Mouse (Mus musculus) hindbrain, embryonic 11.5 days (tissue): ENCODE measurements around the gene Ryr1. TPM values are rescaled to one million over a fixed set of nuclear protein-coding genes. Genes with fewer than 3 reads are reported as not detected.

Source experiments
- ATAC-seq: fragments of 200-750 bp; cut with Nextera tagmentation; 2 replicates; pipeline ENCODE4 v1.8.0; 2017; ENCODE audit warnings: mild to moderate bottlenecking, moderate TSS enrichment, moderate library complexity; ENCODE audit not compliant: low FRiP score
- DNase-seq: peaks from one replicate; pipeline ENCODE4 v3.0.0-alpha.2; 2015; ENCODE audit warnings: low spot score
- H3K27ac ChIP-seq: fragments of 300-500 bp; sonication (generic); 2 replicates; pipeline ENCODE4 v1.5.1; 2014; ENCODE audit warnings: mild to moderate bottlenecking, low read depth, low read length
- H3K27me3 ChIP-seq: fragments of 300-500 bp; sonication (generic); 2 replicates; pipeline ENCODE4 v1.6.1; 2014; ENCODE audit warnings: mild to moderate bottlenecking, low read length, moderate library complexity, mixed read lengths; ENCODE audit not compliant: control insufficient read depth, insufficient read depth
- H3K36me3 ChIP-seq: fragments of 300-500 bp; sonication (generic); 2 replicates; pipeline ENCODE4 v1.6.1; 2014; ENCODE audit warnings: mild to moderate bottlenecking, low read length, moderate library complexity, mixed read lengths; ENCODE audit not compliant: control insufficient read depth, insufficient read depth
- H3K4me1 ChIP-seq: fragments of 300-500 bp; sonication (generic); replicated peaks from 2 replicates; pipeline ENCODE4 v1.6.1; 2014; ENCODE audit warnings: low read length, mixed read lengths; ENCODE audit not compliant: control insufficient read depth, insufficient read depth
- H3K4me2 ChIP-seq: fragments of 300-500 bp; sonication (generic); replicated peaks from 2 replicates; pipeline ENCODE4 v1.6.1; 2014; ENCODE audit warnings: mild to moderate bottlenecking, low read depth, low read length
- H3K4me3 ChIP-seq: fragments of 300-500 bp; sonication (generic); 2 replicates; pipeline ENCODE4 v1.5.1; 2014; ENCODE audit warnings: low read depth, low read length
- H3K9ac ChIP-seq: fragments of 300-500 bp; sonication (generic); 2 replicates; pipeline ENCODE4 v1.6.1; 2014; ENCODE audit warnings: low read depth, low read length
- H3K9me3 ChIP-seq: fragments of 300-500 bp; sonication (generic); 2 replicates; pipeline ENCODE4 v1.6.1; 2016; ENCODE audit warnings: low read length; ENCODE audit not compliant: control insufficient read depth
- WGBS: fragments of 180-500 bp; shearing (Covaris S2); extraction: QIAGEN DNeasy Blood & Tissue Kit; methylation state at CpG from one replicate; pipeline ENCODE4 v1.1.7; 2014; 5-methylcytosine and 5-hydroxymethylcytosine counted together
- polyA plus RNA-seq: library from polyadenylated mRNA; unstranded; fragments of >200 nt; fragmentation: Nextera tagmentation; extraction: Ambion mirVana; gene quantifications from 2 replicates; pipeline ENCODE4 v1.2.1, GENCODE M21; 2014

The Ryr1 gene
- polyA plus RNA-seq, 1 experiment from 2014 or later = 1.1 TPM

GRCm38 (mm10) chr7:29059445-29059844 is 65.5 kb downstream of the Ryr1 start:
- Histone ChIP-seq H3K4me2 (no peak overlapping the region), H3K9me3 (no peaks in the 10 kb centered on the region), H3K4me3 (no peak overlapping the region), H3K27ac (no peak overlapping the region), H3K36me3 (no peaks in the 10 kb centered on the region), H3K27me3 (no peaks in the 10 kb centered on the region; the same call in 1 of the 2 replicates), H3K4me1 (no peaks in the 10 kb centered on the region), H3K9ac (no peak overlapping the region)
- WGBS = 85% methylated on average over 19 of the region's 19 CpGs
- no peak for DNase-seq
- no peak for ATAC-seq

DNA sequence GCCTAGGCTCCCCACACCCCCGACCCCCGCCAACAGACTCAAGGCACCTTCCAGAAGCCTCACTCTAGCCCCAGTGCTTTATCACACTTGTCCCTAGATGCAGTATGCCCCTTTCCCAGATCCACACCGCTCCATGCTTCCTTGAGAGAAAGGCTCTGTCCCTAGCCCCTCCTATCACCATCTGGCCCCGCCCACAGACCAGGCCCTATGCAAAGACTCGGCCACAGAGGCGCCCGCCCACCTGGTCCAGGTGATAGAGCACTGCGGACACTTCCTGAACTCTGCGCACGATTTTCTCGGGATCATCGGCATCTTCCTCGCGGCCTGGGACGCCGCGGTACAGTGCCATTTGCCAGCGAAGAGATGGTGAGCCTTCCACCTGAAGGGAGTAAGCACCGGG is 72.2 kb downstream of the Ryr1 start:
- H3K9ac ChIP-seq = no peak overlapping the region
- H3K27me3 ChIP-seq = peaks cover 22% of the 10 kb centered on the region

GRCm38 (mm10) chr7:29050797-29051196 is 74.2 kb downstream of the Ryr1 start:
- Histone ChIP-seq H3K27ac (no peak overlapping the region), H3K4me1 (no peaks in the 10 kb centered on the region), H3K36me3 (no peaks in the 10 kb centered on the region), H3K4me2 (no peak overlapping the region), H3K9ac (no peak overlapping the region), H3K4me3 (no peak overlapping the region), H3K27me3 (peaks cover 22% of the 10 kb centered on the region), H3K9me3 (no peaks in the 10 kb centered on the region)
- DNase-seq (peak; percentile 69), ATAC-seq (no peak)
- WGBS = 48% methylated on average over 2 of the region's 2 CpGs

More for the DNA sequence above, 72.2 kb downstream of the Ryr1 start:
- Histone ChIP-seq H3K27ac (no peak overlapping the region), H3K4me2 (no peak overlapping the region), H3K4me1 (no peaks in the 10 kb centered on the region), H3K36me3 (no peaks in the 10 kb centered on the region), H3K9me3 (no peaks in the 10 kb centered on the region), H3K4me3 (no peak overlapping the region)
- DNase-seq (no peak), ATAC-seq (no peak)
- 6% methylated on average over 19 of the region's 19 CpGs for WGBS

DNA sequence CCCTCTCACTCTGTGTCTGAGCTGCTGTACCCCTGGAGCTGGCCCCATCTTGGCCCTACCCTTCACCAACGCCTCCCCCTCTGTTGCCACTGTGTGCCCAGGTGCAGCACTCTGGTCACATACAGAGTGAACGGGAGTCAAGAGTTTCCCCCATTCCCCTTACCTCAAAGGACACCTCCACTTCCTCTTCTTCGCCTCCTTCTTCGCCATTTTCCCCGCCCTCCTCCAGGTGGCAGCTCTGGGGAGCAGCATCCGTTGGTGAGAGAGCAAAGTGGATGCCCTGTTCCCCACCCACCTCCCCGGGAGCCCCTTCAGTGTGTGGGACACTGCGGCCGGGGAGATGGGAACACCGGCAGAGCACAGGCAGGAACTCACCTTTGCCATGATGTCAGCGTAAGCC is 76.4 kb downstream of the Ryr1 start:
- Histone ChIP-seq H3K9ac (no peak overlapping the region), H3K4me2 (no peak overlapping the region), H3K27me3 (peaks cover 17% of the 10 kb centered on the region), H3K36me3 (no peaks in the 10 kb centered on the region), H3K4me1 (no peaks in the 10 kb centered on the region), H3K27ac (no peak overlapping the region), H3K9me3 (no peaks in the 10 kb centered on the region), H3K4me3 (no peak overlapping the region)
- ATAC-seq (no peak), DNase-seq (no peak)
- WGBS = 74% methylated on average over 11 of the region's 11 CpGs

DNA sequence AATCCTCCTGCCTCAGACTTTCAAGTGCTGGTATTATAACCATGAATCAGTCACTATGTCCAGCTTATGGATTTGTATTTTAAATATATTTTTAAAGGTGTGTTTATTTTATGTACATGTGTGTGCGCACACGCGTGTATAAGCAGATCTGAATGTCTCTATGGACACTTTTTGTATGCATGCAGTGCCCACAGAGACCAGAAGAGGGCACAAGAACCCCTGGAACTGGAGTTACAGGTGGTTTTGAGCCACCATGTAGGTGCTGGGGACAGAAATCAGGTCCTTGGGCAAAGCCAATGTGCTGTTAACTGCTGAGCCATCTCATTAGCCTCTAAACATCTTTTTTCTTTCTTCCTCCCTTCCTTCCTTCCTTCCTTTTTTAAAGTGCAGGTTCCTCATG is 76.9 kb downstream of the Ryr1 start:
- H3K4me2 ChIP-seq = no peak overlapping the region
- DNase-seq (no peak), ATAC-seq (no peak)
- H3K4me3 ChIP-seq = no peak overlapping the region
- H3K27ac ChIP-seq = no peak overlapping the region
- peaks cover 12% of the 10 kb centered on the region for H3K27me3 ChIP-seq
- no peak overlapping the region for H3K9ac ChIP-seq
- no peaks in the 10 kb centered on the region for H3K9me3 ChIP-seq
- H3K36me3 ChIP-seq = no peaks in the 10 kb centered on the region
- no peaks in the 10 kb centered on the region for H3K4me1 ChIP-seq
- 86% methylated on average over 3 of the region's 3 CpGs for WGBS

DNA sequence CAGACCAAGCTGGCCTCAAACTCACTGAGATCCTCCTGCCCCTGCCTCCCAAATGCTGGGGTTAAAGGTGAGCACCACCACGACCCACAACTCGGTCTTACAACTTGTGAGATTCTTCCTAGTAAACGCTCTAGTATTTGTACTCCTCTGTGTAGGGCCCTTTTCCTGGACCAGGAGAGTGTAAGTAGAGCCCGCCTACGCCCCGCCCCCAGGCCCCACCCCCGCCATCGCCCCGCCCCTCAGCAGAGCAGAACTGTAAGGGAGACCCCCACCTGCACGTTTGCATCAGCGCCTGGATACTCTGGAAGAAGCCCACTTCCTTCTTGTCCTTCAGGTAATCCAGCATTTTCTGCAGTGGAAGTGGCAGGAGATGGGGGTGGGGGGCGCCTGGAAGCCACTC is 78.4 kb downstream of the Ryr1 start:
- H3K4me2 ChIP-seq = no peak overlapping the region
- no peaks in the 10 kb centered on the region for H3K9me3 ChIP-seq
- DNase-seq (no peak), ATAC-seq (no peak)
- H3K27me3 ChIP-seq = no peaks in the 10 kb centered on the region
- no peak overlapping the region for H3K9ac ChIP-seq
- 6% methylated on average over 11 of the region's 12 CpGs for WGBS
- H3K36me3 ChIP-seq = no peaks in the 10 kb centered on the region
- H3K4me1 ChIP-seq = no peaks in the 10 kb centered on the region
- H3K27ac ChIP-seq = no peak overlapping the region
- H3K4me3 ChIP-seq = no peak overlapping the region

GRCm38 (mm10) chr7:29044302-29044701 is 80.7 kb downstream of the Ryr1 start:
- no peak overlapping the region for H3K4me2 ChIP-seq
- no peak overlapping the region for H3K27ac ChIP-seq
- H3K36me3 ChIP-seq = no peaks in the 10 kb centered on the region
- 57% methylated on average over 9 of the region's 9 CpGs for WGBS
- H3K4me3 ChIP-seq = no peak overlapping the region
- no peaks in the 10 kb centered on the region for H3K4me1 ChIP-seq
- ATAC-seq (peak; percentile 41), DNase-seq (peak; percentile 32)
- no peak overlapping the region for H3K9ac ChIP-seq
- H3K9me3 ChIP-seq = no peaks in the 10 kb centered on the region
- no peaks in the 10 kb centered on the region for H3K27me3 ChIP-seq

GRCm38 (mm10) chr7:29043674-29044057 is 81.3 kb downstream of the Ryr1 start:
- Histone ChIP-seq H3K4me1 (no peaks in the 10 kb centered on the region), H3K4me2 (no peak overlapping the region), H3K9me3 (no peaks in the 10 kb centered on the region), H3K4me3 (no peak overlapping the region), H3K9ac (no peak overlapping the region), H3K27ac (no peak overlapping the region), H3K36me3 (no peaks in the 10 kb centered on the region), H3K27me3 (no peaks in the 10 kb centered on the region)
- DNase-seq = no peak
- ATAC-seq = peak; percentile 25; the same call in 1 of the 2 replicates
- 54% methylated on average over 11 of the region's 11 CpGs for WGBS

GRCm38 (mm10) chr7:29043016-29043673 is 81.8 kb downstream of the Ryr1 start:
- Histone ChIP-seq H3K9me3 (no peaks in the 10 kb centered on the region), H3K4me2 (no peak overlapping the region), H3K27me3 (no peaks in the 10 kb centered on the region), H3K4me1 (no peaks in the 10 kb centered on the region), H3K27ac (no peak overlapping the region), H3K9ac (no peak overlapping the region), H3K4me3 (no peak overlapping the region), H3K36me3 (no peaks in the 10 kb centered on the region)
- ATAC-seq (no peak), DNase-seq (no peak)
- 83% methylated on average over 19 of the region's 19 CpGs for whole genome bisulfite sequencing
